Mouse (Mus musculus): ENCODE data around the gene Kcnh5. TPM values are rescaled to one million over a fixed set of nuclear protein-coding genes. Genes with fewer than 3 reads are reported as not detected.

The Kcnh5 gene
- total RNA-seq (2012; rRNA removed) (not detected in 2 replicates), polyA plus RNA-seq (2012; ENCODE audit: insufficient read depth in 1 of 2, insufficient read length in 2 of 2, low read depth in 1 of 2, low replicate concordance in 2 of 2, missing spikeins in 1 of 2) (not detected)

GRCm38 (mm10) chr12:75176691-75177645 is at the start of gene Kcnh5:
Kcnh5 (minus strand) TSS chr12:75177332.
- DNase-seq (ENCODE audit: low read depth, low spot score), result no peak
- no peak within 1 kb of the TSS for H3K4me3 ChIP-seq (ENCODE audit: control insufficient read depth in 1 of 2, insufficient read depth in 1 of 2, low read depth in 2 of 2, low read length in 2 of 2)

DNA sequence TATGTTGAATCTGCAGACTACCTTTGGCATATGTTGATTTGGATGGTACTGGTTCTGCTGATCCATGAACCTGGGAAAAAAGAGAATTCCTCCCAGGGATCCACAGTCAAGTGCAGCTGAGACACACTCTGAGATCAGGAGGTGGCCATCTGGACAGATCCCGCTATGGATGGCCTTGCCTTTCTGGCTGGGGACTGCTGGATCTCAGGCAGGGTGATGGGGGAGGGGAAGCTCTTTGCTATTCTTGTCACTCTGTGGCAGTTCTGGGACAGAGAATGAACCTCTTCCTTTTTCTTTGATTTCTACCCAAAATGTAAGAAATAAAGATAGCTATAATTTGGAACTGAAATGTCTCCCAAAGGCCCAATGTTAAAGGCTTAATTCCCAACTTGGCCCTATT is 46.8 kb upstream of the Kcnh5 start:
- H3K36me3 ChIP-seq (ENCODE audit: control insufficient read depth in 1 of 2, insufficient read depth in 2 of 2, low read length in 2 of 2), result no peaks in the 10 kb centered on the region
- H3K4me3 ChIP-seq (ENCODE audit: control insufficient read depth in 1 of 2, insufficient read depth in 1 of 2, low read depth in 2 of 2, low read length in 2 of 2), result no peak overlapping the region

More at GRCm38 (mm10) chr12:75176691-75177645, at the start of gene Kcnh5:
- H3K27ac ChIP-seq (ENCODE audit: control insufficient read depth, low read depth, low read length), result no peak within 1 kb of the TSS
- no peaks in the 10 kb centered on the region for H3K79me2 ChIP-seq (ENCODE audit: control insufficient read depth, insufficient read depth, low read length, poor library complexity)
- H3K9me3 ChIP-seq (replicated peaks; ENCODE audit: insufficient read depth, low read length), result no peaks in the 10 kb centered on the region
- H3K36me3 ChIP-seq (ENCODE audit: control insufficient read depth in 1 of 2, insufficient read depth in 2 of 2, low read length in 2 of 2), result no peaks in the 10 kb centered on the region
- no peaks in the 10 kb centered on the region for H3K27me3 ChIP-seq (ENCODE audit: control insufficient read depth in 1 of 2, insufficient read depth in 2 of 2, low read length in 2 of 2)
- no peak within 1 kb of the TSS for H3K9ac ChIP-seq (ENCODE audit: control insufficient read depth, low read depth, low read length, poor library complexity, severe bottlenecking)
- H3K4me1 ChIP-seq (ENCODE audit: control insufficient read depth in 1 of 2, insufficient read depth in 2 of 2, low read length in 2 of 2), result no peaks in the 10 kb centered on the region
- TF ChIP-seq MEF2A (IDR thresholded peaks at IDR 0.05; ENCODE audit: extremely low read depth, insufficient replicate concordance, low read depth, low read length, poor library complexity, severe bottlenecking) (no peak), HCFC1 (IDR thresholded peaks at IDR 0.05; ENCODE audit: low read depth, low read length) (no peak), TAL1 (IDR thresholded peaks at IDR 0.05; ENCODE audit: low read length) (no peak), POLR2AphosphoS2 (IDR thresholded peaks at IDR 0.05; ENCODE audit: low read length) (no peak), CHD2 (IDR thresholded peaks at IDR 0.05; ENCODE audit: low read length) (no peak), POLR2AphosphoS5 (IDR thresholded peaks at IDR 0.05; ENCODE audit: borderline replicate concordance, low read depth, low read length) (no peak), UBTF (IDR thresholded peaks at IDR 0.05; ENCODE audit: borderline replicate concordance, insufficient read depth, low read depth, low read length) (no peak)

GRCm38 (mm10) chr12:75189413-75189812 is 12.3 kb upstream of the Kcnh5 start:
- Histone ChIP-seq H3K36me3 (ENCODE audit: control insufficient read depth in 1 of 2, insufficient read depth in 2 of 2, low read length in 2 of 2) (no peaks in the 10 kb centered on the region), H3K27me3 (ENCODE audit: control insufficient read depth in 1 of 2, insufficient read depth in 2 of 2, low read length in 2 of 2) (no peaks in the 10 kb centered on the region), H3K4me1 (ENCODE audit: control insufficient read depth in 1 of 2, insufficient read depth in 2 of 2, low read length in 2 of 2) (no peaks in the 10 kb centered on the region), H3K79me2 (ENCODE audit: control insufficient read depth, insufficient read depth, low read length, poor library complexity) (no peaks in the 10 kb centered on the region), H3K9me3 (replicated peaks; ENCODE audit: insufficient read depth, low read length) (no peaks in the 10 kb centered on the region), H3K9ac (ENCODE audit: control insufficient read depth, low read depth, low read length, poor library complexity, severe bottlenecking) (no peak overlapping the region), H3K27ac (ENCODE audit: control insufficient read depth, low read depth, low read length) (no peak overlapping the region), H3K4me3 (ENCODE audit: control insufficient read depth in 1 of 2, insufficient read depth in 1 of 2, low read depth in 2 of 2, low read length in 2 of 2) (no peak overlapping the region)
- DNase-seq (ENCODE audit: low read depth, low spot score), result no peak
- no peak for TF ChIP-seq POLR2AphosphoS5 (IDR thresholded peaks at IDR 0.05; ENCODE audit: borderline replicate concordance, low read depth, low read length)
- TF ChIP-seq NELFE (IDR thresholded peaks at IDR 0.05; ENCODE audit: low read depth, low read length), result no peak
- TF ChIP-seq KAT2A (conservative IDR thresholded peaks at IDR 0.05; ENCODE audit: low read depth, low read length), result no peak
- no peak for TF ChIP-seq GABPA (IDR thresholded peaks at IDR 0.05; ENCODE audit: low read depth, low read length)

More for the DNA sequence above, 46.8 kb upstream of the Kcnh5 start:
- no peak for DNase-seq (ENCODE audit: low read depth, low spot score)
- Histone ChIP-seq H3K79me2 (ENCODE audit: control insufficient read depth, insufficient read depth, low read length, poor library complexity) (no peaks in the 10 kb centered on the region), H3K4me1 (ENCODE audit: control insufficient read depth in 1 of 2, insufficient read depth in 2 of 2, low read length in 2 of 2) (no peaks in the 10 kb centered on the region), H3K9me3 (replicated peaks; ENCODE audit: insufficient read depth, low read length) (no peaks in the 10 kb centered on the region), H3K27me3 (ENCODE audit: control insufficient read depth in 1 of 2, insufficient read depth in 2 of 2, low read length in 2 of 2) (no peaks in the 10 kb centered on the region), H3K9ac (ENCODE audit: control insufficient read depth, low read depth, low read length, poor library complexity, severe bottlenecking) (no peak overlapping the region), H3K27ac (ENCODE audit: control insufficient read depth, low read depth, low read length) (no peak overlapping the region)
- TF ChIP-seq E2F4 (IDR thresholded peaks at IDR 0.05; ENCODE audit: borderline replicate concordance, low read depth, low read length), result no peak
- no peak for TF ChIP-seq TCF12 (IDR thresholded peaks at IDR 0.05; ENCODE audit: low read depth, low read length)
- TF ChIP-seq POLR2AphosphoS2 (IDR thresholded peaks at IDR 0.05; ENCODE audit: low read length), result no peak
- TF ChIP-seq NRF1 (IDR thresholded peaks at IDR 0.05; ENCODE audit: insufficient read depth, low read depth, low read length, poor library complexity, severe bottlenecking), result no peak
- no peak for TF ChIP-seq MAZ (IDR thresholded peaks at IDR 0.05; ENCODE audit: low read depth, low read length)
- no peak for TF ChIP-seq ETS1 (IDR thresholded peaks at IDR 0.05; ENCODE audit: low read depth, low read length)
- TF ChIP-seq MXI1 (IDR thresholded peaks at IDR 0.05; ENCODE audit: low read depth, low read length), result no peak

Measured in MEL (cell line).